Mouse (Mus musculus) ES-Bruce4 (cell line): ENCODE data around the gene Bcr.

Source experiments
- CTCF ChIP-seq: IDR thresholded peaks from one replicate; pipeline ENCODE4 v1.8.1; 2011; ENCODE audit warnings: low read depth, low read length
- EP300 ChIP-seq: IDR thresholded peaks from 2 replicates; pipeline ENCODE4 v1.6.1; 2011; ENCODE audit warnings: low read depth, low read length; ENCODE audit not compliant: insufficient read depth
- POLR2A ChIP-seq: IDR thresholded peaks from one replicate; pipeline ENCODE4 v1.8.1; 2011; ENCODE audit warnings: low read length; ENCODE audit not compliant: insufficient read depth

- TF ChIP-seq POLR2A = no peak
- TF ChIP-seq CTCF = no peak
- no peak for TF ChIP-seq EP300
Observed at GRCm38 (mm10) chr10:75044459-75044858, 15.9 kb upstream of the Bcr start.
